Mouse (Mus musculus): ENCODE results near the gene Dhrs7c.

Gene Dhrs7c

DNA sequence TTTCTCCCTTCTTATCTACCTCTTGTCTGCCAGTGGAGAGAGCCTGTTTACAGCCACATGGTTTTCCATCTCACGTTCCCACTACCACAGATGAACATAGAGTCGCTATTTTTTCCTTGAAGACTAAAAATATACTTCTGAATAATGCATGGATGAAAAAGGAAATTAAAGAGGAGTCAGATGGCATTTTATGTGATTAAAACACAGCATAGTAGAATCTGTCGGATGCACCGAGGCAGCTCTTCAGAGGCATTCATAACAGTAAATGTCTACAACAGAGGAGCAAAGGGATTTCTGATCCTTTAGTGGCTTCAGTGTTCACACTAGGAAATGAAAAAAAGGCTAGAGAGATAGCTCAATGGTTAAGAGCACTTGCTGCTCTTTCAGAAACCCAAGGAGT is 47.2 kb downstream of the Dhrs7c start:
- DNase-seq (ENCODE audit: low spot score) = no peak

DNA sequence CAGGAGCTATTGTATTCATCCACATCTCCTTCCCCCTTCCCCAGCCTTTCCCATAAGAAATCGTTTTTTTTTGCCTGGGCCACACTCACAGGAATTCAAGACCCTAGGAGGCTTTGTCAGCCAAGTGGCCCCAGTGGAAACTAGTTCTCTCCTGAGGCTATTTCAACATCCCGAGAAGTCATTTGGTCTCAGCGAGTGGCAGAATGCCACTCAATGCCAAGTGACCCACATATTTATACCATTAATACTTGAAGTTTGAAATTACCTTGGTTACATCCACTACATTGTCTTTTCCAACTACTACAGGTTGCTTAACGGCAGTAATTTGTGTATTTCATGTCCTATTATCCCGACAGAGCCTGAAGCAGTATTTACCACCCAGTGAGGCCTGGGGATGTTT is 53.8 kb downstream of the Dhrs7c start:
- no peak for DNase-seq (ENCODE audit: low spot score)

DNA sequence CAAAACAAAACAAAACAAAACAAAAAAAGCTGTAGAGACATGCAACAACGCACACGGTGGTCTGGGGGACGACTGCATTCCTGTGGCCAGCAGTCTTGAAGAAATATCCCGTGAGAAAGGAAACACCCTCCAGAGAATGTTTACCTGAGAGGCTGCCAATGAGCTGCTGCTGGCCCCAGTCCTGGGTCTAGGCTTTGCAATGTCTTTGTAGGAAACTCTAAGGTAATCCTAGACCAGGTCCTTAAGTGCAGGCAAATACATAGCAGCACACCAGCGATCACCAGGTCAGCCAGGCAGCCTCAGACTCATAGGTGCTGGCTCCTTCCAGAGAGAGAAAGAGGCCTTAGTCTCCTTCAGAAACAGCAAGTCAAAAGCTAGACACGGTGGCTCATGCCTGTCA is 56.0 kb downstream of the Dhrs7c start:
- no peak for DNase-seq (ENCODE audit: low spot score)

DNA sequence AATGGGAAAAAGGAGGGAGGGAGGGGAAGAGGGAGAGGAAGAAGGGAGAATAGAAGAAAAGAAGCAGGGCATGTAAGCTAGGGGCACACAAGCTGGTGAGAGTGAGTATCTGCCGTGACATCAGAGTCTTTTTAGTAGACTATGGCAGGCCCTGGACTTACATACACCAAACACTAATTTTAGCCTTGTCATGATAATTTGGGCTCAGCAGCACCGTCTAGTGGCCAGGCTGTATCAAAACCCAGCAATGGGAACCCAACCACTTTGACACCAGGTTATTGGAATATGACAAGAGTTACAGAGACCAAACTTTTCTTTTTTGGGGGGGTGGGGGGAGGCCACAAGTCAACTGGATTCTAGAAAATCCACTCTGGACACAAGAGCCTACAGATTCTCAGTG is 57.0 kb downstream of the Dhrs7c start:
- DNase-seq (ENCODE audit: low spot score) = peak; percentile 8

DNA sequence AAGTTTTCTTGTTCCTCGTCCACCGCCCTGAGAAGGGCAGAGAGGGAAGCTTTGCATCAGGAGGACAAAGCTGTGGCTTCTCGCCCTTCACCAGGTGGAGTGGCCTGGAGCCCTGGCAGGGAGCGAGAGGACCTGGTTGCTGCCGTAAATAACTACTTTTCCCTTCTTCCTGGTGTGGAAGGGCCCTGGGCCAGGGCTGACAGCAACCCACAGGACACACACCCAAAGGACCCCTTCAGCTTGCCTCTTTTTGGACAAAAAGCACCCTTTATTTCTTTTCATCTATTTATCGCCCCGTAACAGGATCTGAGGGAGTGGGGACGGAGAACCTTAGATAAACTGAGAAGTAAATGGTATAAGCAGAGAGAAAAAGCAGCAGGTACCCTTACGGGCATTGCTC is 60.5 kb downstream of the Dhrs7c start:
- no peak for DNase-seq (ENCODE audit: low spot score)

DNA sequence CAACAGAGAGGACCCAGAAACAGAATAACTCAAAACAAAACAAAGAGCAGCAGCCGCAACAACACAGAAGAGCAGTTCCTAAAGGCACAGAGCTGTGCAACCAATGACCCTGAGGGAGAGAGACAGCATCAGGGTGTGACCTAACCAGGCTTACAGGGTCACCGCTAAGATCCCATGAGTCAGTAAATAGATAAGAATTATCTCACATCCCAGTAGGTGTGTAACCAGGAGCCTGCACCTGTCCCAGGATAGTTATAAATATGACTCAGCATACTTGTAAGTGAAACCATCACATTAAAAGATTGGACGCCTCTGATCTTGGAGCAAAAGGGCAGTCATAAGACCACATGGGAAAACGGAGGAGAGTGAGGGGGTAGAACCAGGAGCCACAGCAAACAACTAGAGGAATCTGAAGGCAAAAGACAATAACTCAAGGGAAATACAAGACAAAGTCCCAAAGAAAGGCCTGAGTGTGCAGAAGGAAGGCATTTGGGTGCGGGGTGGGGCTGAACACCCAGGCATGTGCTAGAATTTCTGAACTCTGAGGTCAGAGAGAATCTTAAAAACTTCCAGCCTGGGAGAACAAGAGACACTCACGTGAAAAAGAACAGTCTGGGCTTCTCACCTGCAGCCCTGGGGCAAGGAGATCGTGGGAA is 62.9 kb downstream of the Dhrs7c start:
- no peak for DNase-seq (ENCODE audit: low spot score)

DNA sequence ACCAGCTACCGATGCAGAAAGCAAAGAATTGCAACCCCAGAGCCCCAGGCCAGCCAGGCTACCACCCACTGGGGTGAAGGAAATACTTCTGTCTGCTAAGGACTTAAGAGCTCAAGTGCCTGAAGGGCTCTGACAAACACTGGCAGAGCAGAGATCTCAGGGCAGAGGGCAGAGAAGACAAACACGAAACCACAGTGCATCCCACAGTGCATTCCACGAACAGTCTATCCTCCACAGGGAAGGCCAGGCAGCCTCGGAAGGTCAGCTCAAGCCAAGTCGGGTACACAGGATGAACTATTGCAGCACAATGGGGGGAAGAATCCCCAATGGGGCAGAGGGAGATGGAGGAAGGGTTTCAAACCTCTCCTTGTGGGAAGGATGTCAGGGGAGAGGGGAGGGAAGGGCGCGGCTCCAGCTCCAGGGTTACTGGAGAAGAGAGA is 63.4 kb downstream of the Dhrs7c start:
- no peak for DNase-seq (ENCODE audit: low spot score)

DNA sequence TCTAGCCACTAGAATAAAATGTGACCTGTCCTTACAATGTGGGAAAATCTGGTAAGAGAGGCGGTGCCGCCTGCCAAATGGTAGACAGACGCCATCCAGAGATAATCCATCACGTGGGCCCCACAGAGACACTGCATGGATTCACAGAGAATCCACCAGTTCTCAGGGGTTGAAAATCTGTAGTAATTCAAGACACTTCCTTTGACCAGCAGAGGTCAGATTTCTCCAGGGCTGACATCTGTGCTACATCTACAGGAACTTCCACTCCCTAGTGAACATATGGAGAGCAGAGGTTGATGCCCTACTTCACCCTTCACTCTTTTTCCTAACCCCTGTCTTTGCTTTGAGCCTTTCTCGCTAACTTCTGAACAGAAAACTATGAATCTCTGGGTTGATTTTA is 67.1 kb downstream of the Dhrs7c start:
- peak; percentile 20 for DNase-seq (ENCODE audit: low spot score)
